Mouse (Mus musculus) ES-CJ7 (cell line): ENCODE data around the gene Pla2g4e.
A peak's percentile ranks its signal among the peaks of the same experiment; 100 is the strongest.

ENCODE experiments used
- DNase-seq: peaks from one replicate; pipeline ENCODE4 v3.0.0; 2011; ENCODE audit warnings: low read depth, low spot score

The Pla2g4e gene

GRCm38 (mm10) chr2:120154361-120154894 lies 90.7 kb downstream of the Pla2g4e start, which contains the start of gene Ehd4:
TSS of gene Ehd4 (minus strand) at chr2:120154606.
- peak; percentile 97 for DNase-seq

GRCm38 (mm10) chr2:120153586-120154360 lies 91.4 kb downstream of the Pla2g4e start:
- DNase-seq: peak; percentile 19

- DNase-seq: no peak
Measured at GRCm38 (mm10) chr2:120150571-120150970, 94.6 kb downstream of the Pla2g4e start.

- no peak for DNase-seq
Measured at GRCm38 (mm10) chr2:120149634-120150033, 95.5 kb downstream of the Pla2g4e start.

GRCm38 (mm10) chr2:120147999-120148398 lies 97.1 kb downstream of the Pla2g4e start:
- no peak for DNase-seq

- no peak for DNase-seq
Measured at GRCm38 (mm10) chr2:120147364-120147763, 97.8 kb downstream of the Pla2g4e start.

GRCm38 (mm10) chr2:120146543-120146942 lies 98.6 kb downstream of the Pla2g4e start:
- no peak for DNase-seq

GRCm38 (mm10) chr2:120144390-120144789 lies 100.7 kb downstream of the Pla2g4e start:
- DNase-seq: no peak

GRCm38 (mm10) chr2:120142336-120142735 lies 102.8 kb downstream of the Pla2g4e start:
- DNase-seq: no peak

- no peak for DNase-seq
Measured at GRCm38 (mm10) chr2:120141671-120142070, 103.5 kb downstream of the Pla2g4e start.

- DNase-seq: no peak
Measured at GRCm38 (mm10) chr2:120140326-120140725, 104.8 kb downstream of the Pla2g4e start.

GRCm38 (mm10) chr2:120139091-120139490 lies 106.0 kb downstream of the Pla2g4e start:
- DNase-seq: no peak

GRCm38 (mm10) chr2:120137281-120137680 lies 107.9 kb downstream of the Pla2g4e start:
- DNase-seq: no peak

- DNase-seq: no peak
Measured at GRCm38 (mm10) chr2:120134453-120135075, 110.6 kb downstream of the Pla2g4e start.

GRCm38 (mm10) chr2:120131881-120132280 lies 113.3 kb downstream of the Pla2g4e start:
- no peak for DNase-seq

- DNase-seq: no peak
Measured at GRCm38 (mm10) chr2:120129252-120129908, 115.8 kb downstream of the Pla2g4e start.

GRCm38 (mm10) chr2:120128611-120129051 lies 116.5 kb downstream of the Pla2g4e start:
- no peak for DNase-seq

- no peak for DNase-seq
Measured at GRCm38 (mm10) chr2:120128011-120128410, 117.1 kb downstream of the Pla2g4e start.

GRCm38 (mm10) chr2:120126901-120127300 lies 118.2 kb downstream of the Pla2g4e start:
- no peak for DNase-seq

GRCm38 (mm10) chr2:120126408-120126807 lies 118.7 kb downstream of the Pla2g4e start:
- no peak for DNase-seq

- DNase-seq: no peak
Measured at GRCm38 (mm10) chr2:120125461-120125860, 119.7 kb downstream of the Pla2g4e start.

GRCm38 (mm10) chr2:120124946-120125345 lies 120.2 kb downstream of the Pla2g4e start:
- DNase-seq: no peak
